Mouse (Mus musculus): ENCODE data around the gene Hacd3.
A peak's percentile ranks its signal among the peaks of the same experiment; 100 is the strongest.
"Not testable (repeated sequence)": the region's sequence is repeated elsewhere in the genome, so short reads cannot be mapped to it uniquely, and the experiment has no call there.

Gene Hacd3

GRCm38 (mm10) chr9:65020991-65021886 is at the start of gene Hacd3:
Gene Hacd3, minus strand, starts transcription at chr9:65021693.
- Histone ChIP-seq H3K36me3 (ENCODE audit: control insufficient read depth, insufficient read depth, low read length, poor library complexity, severe bottlenecking) (no peaks in the 10 kb centered on the region), H3K27me3 (ENCODE audit: control insufficient read depth, insufficient read depth, low read length, poor library complexity, severe bottlenecking) (no peaks in the 10 kb centered on the region)
- peak; percentile 90 for DNase-seq (ENCODE audit: low read depth, low spot score)

GRCm38 (mm10) chr9:65070587-65070986 is 49.1 kb upstream of the Hacd3 start:
- peaks cover 4% of the 10 kb centered on the region for H3K36me3 ChIP-seq (ENCODE audit: control insufficient read depth, insufficient read depth, low read length, poor library complexity, severe bottlenecking)
- no peak for DNase-seq (ENCODE audit: low read depth, low spot score)
- no peaks in the 10 kb centered on the region for H3K27me3 ChIP-seq (ENCODE audit: control insufficient read depth, insufficient read depth, low read length, poor library complexity, severe bottlenecking)

- no peak for DNase-seq (ENCODE audit: low read depth, low spot score)
- H3K27me3 ChIP-seq (ENCODE audit: control insufficient read depth, insufficient read depth, low read length, poor library complexity, severe bottlenecking) = no peaks in the 10 kb centered on the region
- peaks cover 15% of the 10 kb centered on the region for H3K36me3 ChIP-seq (ENCODE audit: control insufficient read depth, insufficient read depth, low read length, poor library complexity, severe bottlenecking)
These were observed 42.8 kb upstream of the Hacd3 start for GRCm38 (mm10) chr9:65064251-65064650.

GRCm38 (mm10) chr9:65050981-65051380 is 29.5 kb upstream of the Hacd3 start:
- no peaks in the 10 kb centered on the region for H3K27me3 ChIP-seq (ENCODE audit: control insufficient read depth, insufficient read depth, low read length, poor library complexity, severe bottlenecking)
- no peak for DNase-seq (ENCODE audit: low read depth, low spot score)
- H3K36me3 ChIP-seq (ENCODE audit: control insufficient read depth, insufficient read depth, low read length, poor library complexity, severe bottlenecking) = peaks cover 24% of the 10 kb centered on the region

- no peaks in the 10 kb centered on the region for H3K27me3 ChIP-seq (ENCODE audit: control insufficient read depth, insufficient read depth, low read length, poor library complexity, severe bottlenecking)
- peaks cover 20% of the 10 kb centered on the region for H3K36me3 ChIP-seq (ENCODE audit: control insufficient read depth, insufficient read depth, low read length, poor library complexity, severe bottlenecking)
- DNase-seq (ENCODE audit: low read depth, low spot score) = no peak
These were observed 27.9 kb upstream of the Hacd3 start for GRCm38 (mm10) chr9:65049422-65049821.

- Histone ChIP-seq H3K27me3 (ENCODE audit: control insufficient read depth, insufficient read depth, low read length, poor library complexity, severe bottlenecking) (no peaks in the 10 kb centered on the region), H3K36me3 (ENCODE audit: control insufficient read depth, insufficient read depth, low read length, poor library complexity, severe bottlenecking) (peaks cover 19% of the 10 kb centered on the region)
- DNase-seq (ENCODE audit: low read depth, low spot score) = no peak
These were observed 25.5 kb upstream of the Hacd3 start for GRCm38 (mm10) chr9:65046993-65047392.

GRCm38 (mm10) chr9:65041430-65041829 is 19.9 kb upstream of the Hacd3 start:
- Histone ChIP-seq H3K27me3 (ENCODE audit: control insufficient read depth, insufficient read depth, low read length, poor library complexity, severe bottlenecking) (no peaks in the 10 kb centered on the region), H3K36me3 (ENCODE audit: control insufficient read depth, insufficient read depth, low read length, poor library complexity, severe bottlenecking) (peaks cover 23% of the 10 kb centered on the region)
- DNase-seq (ENCODE audit: low read depth, low spot score) = peak; percentile 42

GRCm38 (mm10) chr9:65036861-65037260 is 15.4 kb upstream of the Hacd3 start:
- peaks cover 18% of the 10 kb centered on the region for H3K36me3 ChIP-seq (ENCODE audit: control insufficient read depth, insufficient read depth, low read length, poor library complexity, severe bottlenecking)
- no peaks in the 10 kb centered on the region for H3K27me3 ChIP-seq (ENCODE audit: control insufficient read depth, insufficient read depth, low read length, poor library complexity, severe bottlenecking)
- DNase-seq (ENCODE audit: low read depth, low spot score) = no peak

- no peak for DNase-seq (ENCODE audit: low read depth, low spot score)
- peaks cover 17% of the 10 kb centered on the region for H3K36me3 ChIP-seq (ENCODE audit: control insufficient read depth, insufficient read depth, low read length, poor library complexity, severe bottlenecking)
- H3K27me3 ChIP-seq (ENCODE audit: control insufficient read depth, insufficient read depth, low read length, poor library complexity, severe bottlenecking) = no peaks in the 10 kb centered on the region
These were observed 15.0 kb upstream of the Hacd3 start for GRCm38 (mm10) chr9:65036456-65036855.

- peaks cover 3% of the 10 kb centered on the region; the same call in 1 of the 2 replicates for H3K36me3 ChIP-seq (ENCODE audit: control insufficient read depth, insufficient read depth, low read length, poor library complexity, severe bottlenecking)
These were observed 11.0 kb upstream of the Hacd3 start, which contains the start of gene Dpp8 for GRCm38 (mm10) chr9:65032269-65033108. Gene Dpp8, plus strand, starts transcription at chr9:65032414.

GRCm38 (mm10) chr9:65031894-65032268 is 10.4 kb upstream of the Hacd3 start:
- Histone ChIP-seq H3K27me3 (ENCODE audit: control insufficient read depth, insufficient read depth, low read length, poor library complexity, severe bottlenecking) (no peaks in the 10 kb centered on the region), H3K36me3 (ENCODE audit: control insufficient read depth, insufficient read depth, low read length, poor library complexity, severe bottlenecking) (peaks cover under 1% of the 10 kb centered on the region; the same call in 1 of the 2 replicates)
- DNase-seq (ENCODE audit: low read depth, low spot score) = no peak

More at GRCm38 (mm10) chr9:65032269-65033108, 11.0 kb upstream of the Hacd3 start, which contains the start of gene Dpp8:
- peak; percentile 96 for DNase-seq (ENCODE audit: low read depth, low spot score)
- H3K27me3 ChIP-seq (ENCODE audit: control insufficient read depth, insufficient read depth, low read length, poor library complexity, severe bottlenecking) = no peaks in the 10 kb centered on the region

- H3K36me3 ChIP-seq (ENCODE audit: control insufficient read depth, insufficient read depth, low read length, poor library complexity, severe bottlenecking); H3K27me3 ChIP-seq (ENCODE audit: control insufficient read depth, insufficient read depth, low read length, poor library complexity, severe bottlenecking): not testable (repeated sequence)
- peak; percentile 44 for DNase-seq (ENCODE audit: low read depth, low spot score)
These were observed 9.9 kb upstream of the Hacd3 start for GRCm38 (mm10) chr9:65031355-65031754.

- Histone ChIP-seq H3K27me3 (ENCODE audit: control insufficient read depth, insufficient read depth, low read length, poor library complexity, severe bottlenecking) (no peaks in the 10 kb centered on the region), H3K36me3 (ENCODE audit: control insufficient read depth, insufficient read depth, low read length, poor library complexity, severe bottlenecking) (no peaks in the 10 kb centered on the region)
- no peak for DNase-seq (ENCODE audit: low read depth, low spot score)
These were observed 6.8 kb upstream of the Hacd3 start for GRCm38 (mm10) chr9:65028313-65028712.

- no peak for DNase-seq (ENCODE audit: low read depth, low spot score)
- Histone ChIP-seq H3K36me3 (ENCODE audit: control insufficient read depth, insufficient read depth, low read length, poor library complexity, severe bottlenecking) (no peaks in the 10 kb centered on the region), H3K27me3 (ENCODE audit: control insufficient read depth, insufficient read depth, low read length, poor library complexity, severe bottlenecking) (no peaks in the 10 kb centered on the region)
These were observed 5.7 kb upstream of the Hacd3 start for GRCm38 (mm10) chr9:65027241-65027640.

- no peaks in the 10 kb centered on the region for H3K36me3 ChIP-seq (ENCODE audit: control insufficient read depth, insufficient read depth, low read length, poor library complexity, severe bottlenecking)
- no peak for DNase-seq (ENCODE audit: low read depth, low spot score)
- H3K27me3 ChIP-seq (ENCODE audit: control insufficient read depth, insufficient read depth, low read length, poor library complexity, severe bottlenecking) = no peaks in the 10 kb centered on the region
These were observed 2.0 kb upstream of the Hacd3 start for GRCm38 (mm10) chr9:65023447-65023846.
